Mouse (Mus musculus): ENCODE data around the gene Cox7b2.
A peak's percentile ranks its signal among the peaks of the same experiment; 100 is the strongest.
"Not testable (repeated sequence)": the region's sequence is repeated elsewhere in the genome, so short reads cannot be mapped to it uniquely, and the experiment has no call there.

The Cox7b2 gene

GRCm38 (mm10) chr5:71548079-71548478 lies at the start of gene Cox7b2:
Cox7b2 (minus strand) TSS chr5:71548205.
- DNase-seq, result no peak

GRCm38 (mm10) chr5:71595321-71595720 lies 47.3 kb upstream of the Cox7b2 start:
- no peak for DNase-seq

- DNase-seq, result no peak
These were observed 45.8 kb upstream of the Cox7b2 start for GRCm38 (mm10) chr5:71593745-71594255.

- DNase-seq, result no peak
These were observed 23.7 kb upstream of the Cox7b2 start for GRCm38 (mm10) chr5:71571646-71572237.

DNA sequence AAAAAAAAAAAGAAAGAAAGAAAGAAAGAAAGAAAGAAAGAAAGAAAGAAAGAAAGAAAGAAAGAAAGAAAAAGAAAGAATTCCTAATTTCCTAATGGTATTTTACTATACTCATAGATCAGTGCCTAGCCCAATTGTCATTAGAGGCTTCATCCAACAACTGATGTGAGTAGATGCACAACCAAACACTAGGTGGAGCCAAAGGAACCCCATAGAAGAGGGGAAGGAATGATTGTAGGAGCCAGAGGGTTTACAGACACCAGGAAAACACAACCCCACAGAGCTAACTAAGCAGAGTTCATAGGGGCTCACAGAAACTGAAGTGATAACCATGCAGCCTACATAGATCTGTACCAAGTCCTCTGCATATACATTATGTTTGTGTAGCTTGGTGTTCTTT lies 2.5 kb downstream of the Cox7b2 start:
- no peak for DNase-seq

GRCm38 (mm10) chr5:71525486-71525885 lies 22.5 kb downstream of the Cox7b2 start:
- DNase-seq, result not testable (repeated sequence)

GRCm38 (mm10) chr5:71502058-71502678 lies 45.8 kb downstream of the Cox7b2 start:
- peak; percentile 63 to 78 for DNase-seq

DNA sequence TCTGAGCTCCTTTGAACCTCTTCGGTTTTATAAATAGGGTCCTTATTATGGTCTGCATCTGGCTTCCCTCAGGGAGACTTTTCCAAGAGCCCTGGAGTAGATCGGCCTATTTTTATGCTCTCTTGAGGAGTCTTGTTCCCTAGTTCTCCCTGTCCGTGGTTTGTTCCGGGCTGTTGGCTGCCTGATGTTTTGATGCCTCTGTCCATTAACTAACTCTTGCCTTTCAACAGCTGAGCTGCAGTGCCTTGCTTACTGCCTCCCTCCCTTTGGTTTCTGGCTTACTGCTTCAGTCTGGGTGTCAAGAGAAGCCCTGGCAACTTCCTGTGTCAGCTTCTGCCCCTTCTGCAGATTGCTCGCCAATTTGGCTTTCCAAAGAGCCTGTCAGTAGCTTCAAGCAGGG lies 52.4 kb downstream of the Cox7b2 start:
- DNase-seq, result peak in 1 of 2 experiments; percentile 2

DNA sequence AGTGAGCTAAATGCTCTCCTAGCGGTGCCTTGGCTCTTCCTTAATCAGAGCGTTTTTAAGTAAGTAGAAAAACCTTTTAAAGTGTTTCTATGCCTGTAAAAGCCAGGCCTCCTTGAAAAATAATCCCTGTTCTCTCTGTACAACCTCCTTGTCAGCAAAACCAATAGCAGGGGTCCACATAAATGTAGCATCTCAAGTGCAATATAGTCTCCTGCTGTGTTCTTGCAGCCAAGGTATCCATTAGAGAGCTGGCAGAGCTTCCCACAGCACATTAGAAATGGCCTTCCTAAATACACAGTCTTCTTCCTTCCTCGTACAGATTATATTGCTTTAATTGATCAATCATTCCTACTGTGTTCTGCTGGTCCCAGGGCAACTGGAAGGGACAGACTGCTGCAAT lies 91.0 kb downstream of the Cox7b2 start:
- no peak for DNase-seq

DNA sequence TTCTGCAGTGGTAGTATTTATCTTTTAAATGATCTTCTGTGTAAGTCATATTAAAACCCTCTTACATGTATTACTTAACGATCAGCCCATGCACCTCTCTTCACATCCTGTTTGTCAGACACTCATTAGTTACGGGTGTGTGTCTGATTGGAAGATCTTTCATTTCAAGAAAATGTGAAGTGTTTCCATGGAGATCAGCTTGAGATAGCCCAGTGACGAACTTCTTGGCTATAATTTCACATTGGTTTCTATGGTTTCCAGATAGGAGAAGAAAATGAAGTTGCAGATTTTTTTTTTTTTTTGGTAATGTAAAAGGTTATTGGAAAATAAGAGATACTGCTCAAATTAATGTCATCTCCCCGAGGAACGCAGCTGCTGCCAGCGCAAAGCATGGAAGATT lies 107.8 kb downstream of the Cox7b2 start:
- no peak for DNase-seq

All from cerebellum, postnatal 36 days (tissue).